Mouse (Mus musculus): Measurements from ENCODE around the gene Selenok.

GRCm38 (mm10) chr14:29935516-29935915 is 32.6 kb upstream of the Selenok start:
- no peak for TF ChIP-seq CTCF (IDR thresholded peaks at IDR 0.05; ENCODE audit: borderline replicate concordance, extremely low read depth, insufficient read depth, insufficient read length)
- TF ChIP-seq POLR2A (IDR thresholded peaks at IDR 0.05; ENCODE audit: borderline replicate concordance, extremely low read depth, insufficient read depth, insufficient read length, poor library complexity, severe bottlenecking): no peak

Measured in brain, embryonic 14.5 days (tissue).